Mouse (Mus musculus) embryonic facial prominence, embryonic 12.5 days (tissue): Measurements from ENCODE around the gene Oxa1l. TPM values are rescaled to one million over a fixed set of nuclear protein-coding genes. Genes with fewer than 3 reads are reported as not detected.
"Not testable (repeated sequence)": the region's sequence is repeated elsewhere in the genome, so short reads cannot be mapped to it uniquely, and the experiment has no call there.

Experiments used
- ATAC-seq: fragments of 200-750 bp; cut with Nextera tagmentation; 2 replicates; pipeline ENCODE4 v1.8.0; 2017; ENCODE audit not compliant: insufficient number of reproducible peaks, insufficient read depth, low FRiP score, low TSS enrichment
- H3K27ac ChIP-seq: fragments of 300-500 bp; sonication (generic); 2 replicates; pipeline ENCODE4 v1.5.1; 2016; ENCODE audit warnings: mild to moderate bottlenecking
- H3K27me3 ChIP-seq: fragments of 300-500 bp; sonication (generic); 2 replicates; pipeline ENCODE4 v1.6.1; 2016; ENCODE audit warnings: mild to moderate bottlenecking, moderate library complexity
- H3K36me3 ChIP-seq: fragments of 300-500 bp; sonication (generic); 2 replicates; pipeline ENCODE4 v1.6.1; 2016; ENCODE audit warnings: mild to moderate bottlenecking
- H3K4me1 ChIP-seq: fragments of 300-500 bp; sonication (generic); 2 replicates; pipeline ENCODE4 v1.6.1; 2016
- H3K4me2 ChIP-seq: fragments of 300-500 bp; sonication (generic); replicated peaks from 2 replicates; pipeline ENCODE4 v1.6.1; 2016; ENCODE audit warnings: mild to moderate bottlenecking, moderate library complexity
- H3K4me3 ChIP-seq: fragments of 300-500 bp; sonication (generic); 2 replicates; pipeline ENCODE4 v1.5.1; 2016; ENCODE audit warnings: mild to moderate bottlenecking
- H3K9ac ChIP-seq: fragments of 300-500 bp; sonication (generic); 2 replicates; pipeline ENCODE4 v1.6.1; 2016; ENCODE audit warnings: mild to moderate bottlenecking, moderate library complexity
- H3K9me3 ChIP-seq: fragments of 300-500 bp; sonication (generic); 2 replicates; pipeline ENCODE4 v1.6.1; 2016; ENCODE audit warnings: mild to moderate bottlenecking, moderate library complexity
- WGBS: fragments of 180-500 bp; shearing (Covaris S2); methylation state at CpG from one replicate; pipeline ENCODE4 v1.1.7; 2016; 5-methylcytosine and 5-hydroxymethylcytosine counted together
- polyA plus RNA-seq: library from polyadenylated mRNA; unstranded; fragments of >200 nt; fragmentation: Nextera tagmentation; extraction: Ambion mirVana; gene quantifications from 2 replicates; pipeline ENCODE4 v1.2.1, GENCODE M21; 2016

Oxa1l gene
- polyA plus RNA-seq = 43.3 and 47.4 TPM in 2 replicates

DNA sequence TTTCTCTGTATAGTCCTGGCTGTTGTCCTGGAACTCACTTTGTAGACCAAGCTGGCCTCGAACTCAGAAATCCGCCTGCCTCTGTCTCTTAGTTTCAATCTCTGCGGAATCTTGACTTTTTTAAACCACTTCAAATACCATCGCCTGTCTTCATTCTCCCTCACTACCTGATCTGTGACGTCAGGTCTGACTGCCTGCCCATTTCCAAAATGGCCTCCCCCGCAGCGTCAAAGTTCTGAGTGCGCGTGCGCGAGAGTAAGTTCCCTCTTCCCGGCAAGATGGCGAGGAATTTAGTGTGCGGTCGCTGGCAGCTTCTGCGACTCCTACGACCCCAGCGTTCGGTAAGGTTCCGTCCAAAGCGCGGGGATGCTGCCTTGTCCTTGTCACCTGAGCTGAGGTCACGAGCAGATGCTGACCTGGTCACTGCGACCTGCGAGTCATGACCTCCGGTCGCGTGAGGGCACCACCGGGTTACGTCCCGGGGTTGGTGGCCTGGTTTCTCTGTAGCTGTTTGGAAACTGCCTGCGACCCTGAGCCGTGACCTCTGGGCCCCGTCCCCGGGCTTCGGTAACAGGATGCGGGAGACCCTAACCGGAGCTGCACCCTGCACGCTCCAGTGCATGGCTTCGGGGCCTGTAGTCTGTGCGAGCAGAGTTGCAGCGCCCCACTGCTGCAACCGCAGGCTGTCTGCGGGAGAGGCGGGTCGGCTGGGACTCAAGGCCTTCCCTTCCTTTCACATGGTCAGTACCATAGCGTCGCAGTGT, at the start of gene Oxa1l:
TSS of gene Oxa1l (plus strand) at position 258 of the 764 bp plus-strand sequence.
- Histone ChIP-seq H3K9ac (peak within 1 kb of the TSS; percentile 86), H3K27me3 (no peaks in the 10 kb centered on the region), H3K4me1 (peaks cover 9% of the 10 kb centered on the region; the same call in 1 of the 2 replicates), H3K36me3 (peaks cover 20% of the 10 kb centered on the region), H3K9me3 (no peaks in the 10 kb centered on the region), H3K4me3 (peak within 1 kb of the TSS; percentile 73), H3K27ac (peak within 1 kb of the TSS; percentile 64), H3K4me2 (peak within 1 kb of the TSS; percentile 68)
- WGBS = under 1% methylated on average over 48 of the region's 48 CpGs
- ATAC-seq = peak; percentile 80

DNA sequence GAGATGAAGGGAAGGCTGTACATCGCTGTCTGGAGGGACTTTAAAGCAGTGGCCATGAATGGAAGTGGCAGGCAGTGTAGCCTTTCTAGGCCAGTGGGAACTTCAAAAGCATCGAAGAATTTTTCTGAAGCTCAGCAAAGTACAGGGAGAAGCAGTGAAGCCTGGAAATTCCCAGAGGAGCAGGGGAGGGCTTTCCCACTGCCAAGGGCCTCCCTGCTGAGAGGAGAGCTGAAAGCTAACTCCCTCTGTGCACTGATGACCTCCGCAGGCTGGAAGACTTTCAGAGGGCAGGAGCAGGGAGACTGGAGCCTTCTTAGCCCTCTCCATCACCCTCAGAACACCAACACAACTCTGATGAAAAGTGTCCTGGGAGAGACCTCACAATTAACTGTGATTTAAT, 48.9 kb upstream of the Oxa1l start:
- no peaks in the 10 kb centered on the region for H3K36me3 ChIP-seq
- no peaks in the 10 kb centered on the region for H3K27me3 ChIP-seq
- H3K4me1 ChIP-seq = peaks cover 3% of the 10 kb centered on the region; the same call in 1 of the 2 replicates
- ATAC-seq = no peak
- H3K4me2 ChIP-seq = no peak overlapping the region
- no peaks in the 10 kb centered on the region for H3K9me3 ChIP-seq
- 12% methylated on average over 3 of the region's 3 CpGs for WGBS
- no peak overlapping the region for H3K4me3 ChIP-seq
- H3K9ac ChIP-seq = no peak overlapping the region
- H3K27ac ChIP-seq = no peak overlapping the region

DNA sequence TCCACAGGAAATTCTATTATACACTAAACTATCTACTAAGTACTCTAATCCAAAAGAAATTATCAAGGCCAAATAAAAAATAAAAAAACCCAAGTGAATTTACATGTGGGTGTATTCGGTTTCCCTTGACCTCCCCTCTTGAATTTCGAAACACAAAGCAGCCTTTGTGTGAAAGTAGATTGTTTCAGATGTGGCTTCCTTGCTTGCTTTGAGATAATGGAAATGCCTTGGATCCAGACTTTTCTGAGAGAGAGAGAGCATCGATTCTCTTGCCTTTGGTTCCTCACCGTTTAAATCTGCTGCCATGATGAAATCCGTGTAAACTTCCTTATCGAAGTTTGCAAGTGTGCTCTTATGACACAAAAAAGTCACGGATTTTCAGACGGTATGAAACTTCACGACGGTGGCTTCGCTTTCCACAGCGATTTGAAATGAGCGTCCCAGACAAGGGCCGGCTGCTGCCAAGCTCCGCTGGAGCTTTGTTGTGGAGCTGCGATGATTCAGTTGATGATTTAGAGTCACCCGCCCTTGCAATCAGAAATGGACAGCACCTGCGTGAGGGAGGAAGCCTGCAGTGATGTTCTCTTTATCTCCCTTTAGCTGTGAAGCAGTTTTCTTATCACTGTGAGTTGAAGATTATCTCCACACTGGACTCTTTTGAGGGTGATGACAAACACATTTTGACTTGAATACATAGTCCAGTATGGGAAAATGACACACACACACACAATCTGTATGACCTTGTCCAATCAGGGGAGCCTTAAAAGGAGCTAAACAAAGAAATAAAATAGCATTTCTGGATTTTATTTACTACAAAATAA, 38.9 kb upstream of the Oxa1l start:
- Histone ChIP-seq H3K9ac (no peak overlapping the region), H3K4me1 (no peaks in the 10 kb centered on the region), H3K4me3 (no peak overlapping the region), H3K9me3 (no peaks in the 10 kb centered on the region; the same call in 1 of the 2 replicates), H3K27me3 (no peaks in the 10 kb centered on the region), H3K36me3 (no peaks in the 10 kb centered on the region), H3K27ac (no peak overlapping the region), H3K4me2 (no peak overlapping the region)
- ATAC-seq = no peak
- 64% methylated on average over 18 of the region's 18 CpGs for WGBS

DNA sequence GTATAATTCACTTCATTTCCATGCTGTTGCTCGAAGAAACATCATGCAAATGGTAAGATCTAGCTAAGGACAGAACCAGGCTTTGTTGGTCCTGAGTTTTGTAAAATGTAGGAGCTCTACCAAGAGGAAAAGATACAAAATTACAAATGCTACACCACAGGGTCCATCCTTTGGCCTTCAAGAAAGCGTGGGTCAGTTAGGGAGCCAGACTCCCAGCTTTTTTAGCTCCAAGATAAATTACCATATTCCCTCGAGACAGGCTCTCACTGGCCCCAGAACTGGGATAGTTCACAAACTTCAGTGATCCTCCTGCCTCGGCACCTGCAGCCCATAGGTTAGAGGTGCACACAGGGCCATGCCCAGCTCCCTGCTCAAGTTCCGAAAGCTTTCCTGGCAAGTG, 36.1 kb upstream of the Oxa1l start:
- ATAC-seq = no peak
- H3K4me1 ChIP-seq = no peaks in the 10 kb centered on the region
- WGBS = 74% methylated on average over 5 of the region's 5 CpGs
- H3K4me2 ChIP-seq = no peak overlapping the region
- no peak overlapping the region for H3K27ac ChIP-seq
- no peaks in the 10 kb centered on the region for H3K27me3 ChIP-seq
- H3K4me3 ChIP-seq = no peak overlapping the region
- H3K36me3 ChIP-seq = no peaks in the 10 kb centered on the region
- H3K9me3 ChIP-seq = no peaks in the 10 kb centered on the region; the same call in 1 of the 2 replicates
- no peak overlapping the region for H3K9ac ChIP-seq

DNA sequence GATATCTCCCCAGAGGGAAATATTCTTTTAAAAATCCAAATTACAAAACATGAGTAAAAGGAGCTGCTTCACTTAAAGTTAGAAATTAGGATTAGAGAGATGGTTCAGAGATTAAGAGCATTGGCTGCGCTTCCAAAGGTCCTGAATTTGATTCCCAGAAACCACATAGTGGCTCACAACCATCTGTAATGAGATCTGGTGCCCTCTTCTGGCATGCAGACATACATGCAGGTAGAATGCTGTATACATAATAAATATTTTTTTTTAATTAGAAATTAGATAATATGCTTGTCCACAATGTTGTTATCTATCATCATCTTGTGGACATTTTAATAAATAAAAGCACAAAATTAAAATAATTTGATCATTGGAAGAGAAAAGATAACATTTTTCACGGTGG, 32.1 kb upstream of the Oxa1l start:
- no peaks in the 10 kb centered on the region for H3K27me3 ChIP-seq
- H3K4me1 ChIP-seq = no peaks in the 10 kb centered on the region
- no peak overlapping the region for H3K9ac ChIP-seq
- ATAC-seq = no peak
- no peaks in the 10 kb centered on the region for H3K9me3 ChIP-seq
- H3K4me3 ChIP-seq = no peak overlapping the region
- no peak overlapping the region for H3K4me2 ChIP-seq
- no peaks in the 10 kb centered on the region for H3K36me3 ChIP-seq
- WGBS = 76% methylated on average over 2 of the region's 2 CpGs
- no peak overlapping the region for H3K27ac ChIP-seq

DNA sequence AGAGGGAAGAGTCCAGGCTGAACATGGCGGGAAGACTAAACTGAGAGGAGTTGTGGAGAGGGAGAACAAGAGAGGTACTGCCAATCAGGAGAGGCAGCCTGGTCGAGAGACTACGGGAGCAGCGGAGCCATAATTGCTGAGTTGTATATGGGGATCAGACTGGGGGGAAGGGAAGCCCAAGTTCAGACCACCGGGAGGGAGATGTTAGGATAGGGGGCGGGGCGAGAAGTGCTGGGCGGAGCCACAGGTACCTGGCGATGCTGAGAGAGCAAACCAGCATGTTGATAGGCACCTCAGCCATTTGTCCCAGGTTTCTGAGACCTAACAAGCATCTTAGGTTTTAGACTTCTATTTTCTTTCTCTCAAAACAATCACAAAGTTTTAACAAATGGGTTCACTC, 31.4 kb upstream of the Oxa1l start:
- no peak overlapping the region for H3K4me2 ChIP-seq
- 38% methylated on average over 9 of the region's 9 CpGs for WGBS
- H3K9ac ChIP-seq = no peak overlapping the region
- no peak overlapping the region for H3K27ac ChIP-seq
- H3K4me1 ChIP-seq = no peaks in the 10 kb centered on the region
- H3K27me3 ChIP-seq = no peaks in the 10 kb centered on the region
- H3K36me3 ChIP-seq = no peaks in the 10 kb centered on the region
- no peaks in the 10 kb centered on the region for H3K9me3 ChIP-seq
- H3K4me3 ChIP-seq = no peak overlapping the region
- no peak for ATAC-seq

DNA sequence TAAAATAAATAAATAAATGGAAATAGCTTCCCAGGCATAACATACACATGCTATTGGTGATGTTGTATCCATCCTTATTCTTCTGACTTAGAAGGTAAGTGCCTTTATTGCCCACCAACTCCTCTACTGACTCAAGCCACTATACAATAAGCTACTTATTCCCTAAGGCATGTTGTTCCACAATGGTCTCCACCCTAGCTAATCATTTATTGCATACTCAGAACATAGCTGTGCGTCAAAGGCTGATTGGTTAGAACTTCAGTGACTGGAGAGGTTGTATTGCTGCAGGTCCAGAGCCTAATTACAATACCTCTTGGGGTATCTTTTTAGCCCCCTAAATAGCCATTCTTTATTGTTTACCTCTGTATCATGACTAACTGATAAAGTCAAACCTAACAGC, 29.5 kb upstream of the Oxa1l start:
- no peak overlapping the region for H3K27ac ChIP-seq
- no peaks in the 10 kb centered on the region for H3K36me3 ChIP-seq
- H3K27me3 ChIP-seq = no peaks in the 10 kb centered on the region
- H3K4me1 ChIP-seq = no peaks in the 10 kb centered on the region
- 88% methylated on average over 1 of the region's 1 CpGs for WGBS
- H3K9ac ChIP-seq = no peak overlapping the region
- no peaks in the 10 kb centered on the region for H3K9me3 ChIP-seq
- no peak for ATAC-seq
- H3K4me2 ChIP-seq = no peak overlapping the region
- no peak overlapping the region for H3K4me3 ChIP-seq

DNA sequence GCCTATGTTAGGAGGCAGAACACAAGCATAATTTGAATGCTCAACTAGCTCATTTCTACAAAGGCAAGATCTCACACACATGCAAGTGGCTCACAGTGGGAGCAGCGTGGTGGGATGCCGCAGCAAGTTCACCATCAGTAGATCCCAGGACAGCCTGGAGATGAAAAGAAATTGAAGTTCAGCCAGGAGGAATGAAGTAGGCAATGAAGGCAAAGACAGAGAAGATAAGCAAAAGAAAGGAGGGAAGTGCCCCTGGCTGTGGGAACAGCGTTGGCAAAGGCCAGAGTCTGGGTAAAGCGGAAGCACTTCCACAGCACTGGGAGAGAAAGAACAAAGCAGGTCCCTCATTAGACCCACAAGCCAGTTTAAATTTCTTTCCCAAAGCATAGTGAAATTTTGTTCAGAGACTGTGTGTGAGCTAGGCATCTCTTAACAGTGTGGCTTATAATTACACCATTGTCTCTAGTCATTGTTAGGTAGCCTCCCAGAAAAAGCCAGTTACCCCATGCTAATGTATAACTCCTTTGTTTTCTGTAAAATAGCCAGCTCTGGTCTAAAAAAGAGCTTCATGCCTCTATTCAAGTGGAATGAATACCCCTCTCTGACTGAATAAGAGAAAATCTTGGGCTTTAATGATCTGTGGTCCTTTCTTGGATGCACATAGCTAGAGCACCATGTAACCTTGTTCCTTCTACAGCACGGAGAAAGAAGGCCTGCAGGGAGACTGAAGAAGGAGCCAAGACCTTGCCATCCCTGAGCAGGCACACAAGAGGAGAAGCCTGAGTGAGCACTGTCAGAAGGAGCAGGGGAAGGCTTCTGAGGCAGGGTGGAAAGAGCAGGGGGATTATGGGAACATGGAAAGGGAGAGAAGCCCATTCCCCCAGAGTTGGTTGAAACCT, 28.2 kb upstream of the Oxa1l start:
- Histone ChIP-seq H3K27me3 (no peaks in the 10 kb centered on the region), H3K9me3 (no peaks in the 10 kb centered on the region), H3K27ac (peak overlapping the region; percentile 30; the same call in 1 of the 2 replicates), H3K4me1 (no peaks in the 10 kb centered on the region), H3K4me3 (no peak overlapping the region), H3K36me3 (no peaks in the 10 kb centered on the region), H3K9ac (no peak overlapping the region), H3K4me2 (no peak overlapping the region)
- ATAC-seq = no peak; the same call in 1 of the 2 replicates
- 60% methylated on average over 5 of the region's 5 CpGs for WGBS

DNA sequence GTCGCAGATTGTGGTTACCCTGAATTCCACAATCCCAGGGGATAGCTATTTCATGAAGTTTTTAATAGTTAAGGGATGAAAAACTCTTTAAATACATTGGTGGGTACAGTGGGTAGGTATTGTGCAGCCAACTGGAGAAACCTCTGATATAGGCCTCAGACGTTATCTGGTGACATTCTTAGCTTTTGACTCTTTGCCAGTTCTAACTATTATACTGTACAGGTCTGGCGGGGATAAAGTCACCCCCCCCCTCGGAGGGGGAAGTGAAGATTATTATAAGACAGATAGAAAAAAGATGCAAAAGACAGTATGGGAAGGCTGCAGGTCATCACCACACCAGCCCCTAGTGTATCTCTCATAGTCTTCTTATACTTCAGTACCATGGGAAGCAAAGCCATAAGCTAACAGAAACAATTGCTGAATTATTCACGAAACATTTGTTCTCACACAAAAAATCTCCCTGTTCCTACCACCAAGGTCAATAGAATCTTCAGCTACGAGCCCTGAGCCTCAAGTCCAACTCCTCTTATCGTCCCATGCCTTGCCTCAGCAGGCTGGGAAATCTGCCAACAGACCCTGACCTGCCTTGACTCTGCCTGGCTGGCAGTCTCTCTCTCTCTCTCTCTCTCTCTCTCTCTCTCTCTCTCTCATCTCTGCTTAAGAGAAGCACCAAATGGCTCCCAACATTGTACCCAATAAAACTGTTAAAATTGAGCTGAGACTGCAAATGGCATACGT, 27.0 kb upstream of the Oxa1l start:
- whole genome bisulfite sequencing = 77% methylated on average over 8 of the region's 8 CpGs
- no peak overlapping the region for H3K4me3 ChIP-seq
- no peaks in the 10 kb centered on the region for H3K4me1 ChIP-seq
- no peak overlapping the region for H3K9ac ChIP-seq
- no peaks in the 10 kb centered on the region for H3K9me3 ChIP-seq
- H3K36me3 ChIP-seq = no peaks in the 10 kb centered on the region
- no peaks in the 10 kb centered on the region for H3K27me3 ChIP-seq
- no peak for ATAC-seq
- H3K4me2 ChIP-seq = no peak overlapping the region
- H3K27ac ChIP-seq = no peak overlapping the region

DNA sequence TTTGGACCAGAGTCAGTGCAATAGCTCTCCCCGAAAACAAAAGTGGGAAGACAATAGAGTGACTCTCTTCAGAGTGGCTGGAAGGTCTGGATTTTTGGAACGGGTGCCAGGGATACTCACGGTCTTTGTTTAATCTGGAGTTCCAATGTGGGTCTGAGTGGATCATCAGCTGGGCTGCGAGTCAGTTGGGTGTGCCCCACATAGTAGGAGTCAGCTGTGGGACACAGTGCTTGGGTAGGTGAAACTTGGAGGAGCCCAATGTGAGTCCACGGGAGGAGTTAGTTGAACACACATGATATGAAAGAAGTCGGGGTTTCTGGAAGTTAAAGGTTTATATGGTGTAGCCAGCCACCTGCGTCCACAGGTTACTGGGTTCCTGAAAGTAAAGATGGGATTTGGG, 19.8 kb upstream of the Oxa1l start:
- no peak for ATAC-seq
- Histone ChIP-seq H3K9me3 (no peaks in the 10 kb centered on the region), H3K27ac (no peak overlapping the region), H3K4me3 (no peak overlapping the region), H3K36me3 (no peaks in the 10 kb centered on the region), H3K4me1 (no peaks in the 10 kb centered on the region), H3K27me3 (no peaks in the 10 kb centered on the region), H3K4me2 (no peak overlapping the region), H3K9ac (no peak overlapping the region)
- 66% methylated on average over 7 of the region's 7 CpGs for WGBS

DNA sequence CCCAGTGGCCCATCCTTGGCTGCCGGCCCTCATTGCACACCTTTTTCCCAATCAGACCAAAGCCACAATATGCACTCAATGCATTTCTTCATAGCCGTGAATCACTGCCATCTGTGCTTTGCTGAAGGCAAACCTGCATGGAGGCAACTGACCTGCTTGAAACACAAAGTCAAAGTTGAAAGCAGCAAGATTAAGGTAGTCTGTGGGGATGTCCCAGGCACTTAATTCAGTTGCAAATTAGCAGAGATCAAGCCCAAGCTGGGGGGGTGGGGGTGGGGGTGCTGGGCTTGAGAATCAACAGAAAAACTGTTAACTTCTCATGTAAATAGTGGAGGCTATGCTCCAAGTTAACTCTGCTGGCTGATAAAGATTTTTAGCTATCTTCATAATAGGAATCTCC, 18.8 kb upstream of the Oxa1l start:
- not testable (repeated sequence) for H3K4me3 ChIP-seq, H3K27me3 ChIP-seq, H3K9me3 ChIP-seq, H3K27ac ChIP-seq, H3K9ac ChIP-seq, H3K4me2 ChIP-seq, H3K36me3 ChIP-seq, ATAC-seq, H3K4me1 ChIP-seq
- WGBS = 37% methylated on average over 2 of the region's 2 CpGs
